8 mouse cellular contexts compared by ENCODE assay signal in genomic region chr6:95117614-95118541, GRCm38 (mm10). TPM values are rescaled to one million over a fixed set of nuclear protein-coding genes. Genes with fewer than 3 reads are reported as not detected.
DNase-seq lines count a peak whose midpoint lies in the region; ATAC-seq lines count a peak whose summit lies in the region.

No protein-coding gene starts in this region.

- ATAC-seq in heart, embryonic 13.5 days (ENCODE audit: extremely low read depth, insufficient number of reproducible peaks, low FRiP score, low TSS enrichment), result peak; percentile 98
- ATAC-seq in liver, embryonic 12.5 days, result peak; percentile 98
- ATAC-seq in stomach, embryonic 15.5 days (ENCODE audit: insufficient read depth, low FRiP score, low read depth), result peak; percentile 99

- peak overlapping the region; percentile 79 for H3K4me2 ChIP-seq in heart, embryonic 13.5 days
- peak overlapping the region; percentile 79 for H3K4me2 ChIP-seq in liver, embryonic 12.5 days
- H3K4me2 ChIP-seq in stomach, embryonic 15.5 days, result peak overlapping the region; percentile 73

- peak overlapping the region; percentile 76 for H3K4me3 ChIP-seq in brown adipose tissue, adult 24 weeks (ENCODE audit: insufficient read depth, low read depth, low read length)
- H3K4me3 ChIP-seq in heart, embryonic 13.5 days, result peak overlapping the region; percentile 78
- H3K4me3 ChIP-seq in liver, embryonic 12.5 days, result peak overlapping the region; percentile 91
- H3K4me3 ChIP-seq in stomach, embryonic 15.5 days (replicated peaks), result peak overlapping the region; percentile 68

- no peaks in the 10 kb centered on the region for H3K4me1 ChIP-seq in brown adipose tissue, adult 24 weeks (ENCODE audit: control insufficient read depth, insufficient read depth, insufficient read length, low read length)
- H3K4me1 ChIP-seq in heart, embryonic 13.5 days, result peaks cover 13% of the 10 kb centered on the region
- H3K4me1 ChIP-seq in liver, embryonic 12.5 days, result peaks cover 23% of the 10 kb centered on the region
- H3K4me1 ChIP-seq in stomach, embryonic 15.5 days, result no peaks in the 10 kb centered on the region

- H3K9ac ChIP-seq in heart, embryonic 13.5 days, result peak overlapping the region; percentile 81
- H3K9ac ChIP-seq in liver, embryonic 12.5 days, result peak overlapping the region; percentile 82
- peak overlapping the region; percentile 17; the same call in 1 of the 2 replicates for H3K9ac ChIP-seq in stomach, embryonic 15.5 days

- peaks cover 7% of the 10 kb centered on the region for H3K27me3 ChIP-seq in heart, embryonic 13.5 days (replicated peaks)
- H3K27me3 ChIP-seq in liver, embryonic 12.5 days (replicated peaks), result no peaks in the 10 kb centered on the region
- H3K27me3 ChIP-seq in stomach, embryonic 15.5 days (replicated peaks), result no peaks in the 10 kb centered on the region; the same call in 1 of the 2 replicates

- DNase-seq in CD4-positive, CD25-positive, alpha-beta regulatory T cell, adult 2 months (ENCODE audit: low read depth, low spot score), result peak; percentile 98
- DNase-seq in fat pad, adult 2 months (ENCODE audit: extremely low read depth, low read depth, low spot score), result peak; percentile 89
- DNase-seq in kidney, postnatal 10 days, result peak; percentile 96
- DNase-seq in natural killer cell, adult 2 months (ENCODE audit: low spot score in 2 of 2), result peak; percentile 89 to 93

- under 1% methylated on average over 100 of the region's 103 CpGs for WGBS in heart, embryonic 13.5 days
- WGBS in liver, embryonic 12.5 days (ENCODE audit: insufficient replicate concordance), result under 1% methylated on average over 85 of the region's 103 CpGs
- WGBS in stomach, embryonic 15.5 days, result under 1% methylated on average over 101 of the region's 103 CpGs

- peaks cover 12% of the 10 kb centered on the region for H3K36me3 ChIP-seq in heart, embryonic 13.5 days
- H3K36me3 ChIP-seq in liver, embryonic 12.5 days, result peaks cover 17% of the 10 kb centered on the region
- H3K36me3 ChIP-seq in stomach, embryonic 15.5 days, result peaks cover 5% of the 10 kb centered on the region; the same call in 1 of the 2 replicates

- no peak overlapping the region for H3K27ac ChIP-seq in brown adipose tissue, adult 24 weeks (replicated peaks; ENCODE audit: low read depth, low read length)
- H3K27ac ChIP-seq in heart, embryonic 13.5 days (replicated peaks), result peak overlapping the region; percentile 41; the same call in 1 of the 2 replicates
- peak overlapping the region; percentile 80 for H3K27ac ChIP-seq in liver, embryonic 12.5 days
- peak overlapping the region; percentile 72 for H3K27ac ChIP-seq in stomach, embryonic 15.5 days

- no peaks in the 10 kb centered on the region for H3K9me3 ChIP-seq in heart, embryonic 13.5 days
- H3K9me3 ChIP-seq in liver, embryonic 12.5 days (replicated peaks), result no peaks in the 10 kb centered on the region
- no peaks in the 10 kb centered on the region for H3K9me3 ChIP-seq in stomach, embryonic 15.5 days

RNA-seq across cellular contexts. Expression of gene Kbtbd8, which starts 0.8 kb away (rescaled TPM):
- polyA plus RNA-seq in brown adipose tissue, adult 24 weeks (2012; ENCODE audit: insufficient read depth, insufficient read length, missing spikeins), result 1.0 and 3.8 TPM in 2 replicates
- 1.2 TPM in 2 replicates for polyA plus RNA-seq in heart, embryonic 13.5 days (2015; fragmentation: Nextera tagmentation; extraction: Ambion mirVana)
- polyA plus RNA-seq in liver, embryonic 12.5 days (2016; fragmentation: Nextera tagmentation; extraction: Ambion mirVana), result 7.5 and 7.6 TPM in 2 replicates
- polyA plus RNA-seq in stomach, embryonic 15.5 days (2015; fragmentation: Nextera tagmentation; extraction: Ambion mirVana), result 4.0 TPM in 2 replicates

Comparison
In these comparisons a context has a peak if more than half of its experiments do, and no peak if none do; other contexts are left out.
1. H3K9ac ChIP-seq: peak in every context shown above with its lines; median percentile 82 in liver, embryonic 12.5 days; 81 in heart, embryonic 13.5 days; 17 in stomach, embryonic 15.5 days.